Mouse (Mus musculus): Measurements from ENCODE around the gene Pde6h.
"Not testable (repeated sequence)": the region's sequence is repeated elsewhere in the genome, so short reads cannot be mapped to it uniquely, and the experiment has no call there.

Pde6h gene

GRCm38 (mm10) chr6:136923532-136923931 is at the start of gene Pde6h:
TSS of gene Pde6h (plus strand) at chr6:136923832.
- no peak for DNase-seq

GRCm38 (mm10) chr6:136874599-136874998 is 49.0 kb upstream of the Pde6h start:
- peak; percentile 43 to 44 for DNase-seq

- DNase-seq: peak; percentile 22 to 35
Observed at GRCm38 (mm10) chr6:136875670-136876069, 48.0 kb upstream of the Pde6h start, which contains the start of gene Mgp. TSS of gene Mgp (minus strand) at chr6:136875823.

GRCm38 (mm10) chr6:136881678-136882077 is 42.0 kb upstream of the Pde6h start:
- DNase-seq: no peak

- DNase-seq: peak in 1 of 2 experiments; percentile 9
Observed at GRCm38 (mm10) chr6:136883431-136883915, 40.2 kb upstream of the Pde6h start.

GRCm38 (mm10) chr6:136883961-136884360 is 39.7 kb upstream of the Pde6h start:
- no peak for DNase-seq

GRCm38 (mm10) chr6:136884766-136885165 is 38.9 kb upstream of the Pde6h start:
- not testable (repeated sequence) for DNase-seq

- DNase-seq: peak in 1 of 2 experiments; percentile 8
Observed at GRCm38 (mm10) chr6:136887854-136888253, 35.8 kb upstream of the Pde6h start.

- no peak for DNase-seq
Observed at GRCm38 (mm10) chr6:136889067-136889466, 34.6 kb upstream of the Pde6h start.

GRCm38 (mm10) chr6:136889554-136889953 is 34.1 kb upstream of the Pde6h start:
- DNase-seq: no peak

- DNase-seq: no peak
Observed at GRCm38 (mm10) chr6:136892002-136892401, 31.6 kb upstream of the Pde6h start.

GRCm38 (mm10) chr6:136894532-136895339 is 28.9 kb upstream of the Pde6h start:
- no peak for DNase-seq

- no peak for DNase-seq
Observed at GRCm38 (mm10) chr6:136897789-136898188, 25.8 kb upstream of the Pde6h start.

- DNase-seq: no peak
Observed at GRCm38 (mm10) chr6:136898222-136898621, 25.4 kb upstream of the Pde6h start.

- DNase-seq: no peak
Observed at GRCm38 (mm10) chr6:136898954-136899353, 24.7 kb upstream of the Pde6h start.

- no peak for DNase-seq
Observed at GRCm38 (mm10) chr6:136900369-136901009, 23.1 kb upstream of the Pde6h start.

- no peak for DNase-seq
Observed at GRCm38 (mm10) chr6:136901010-136901409, 22.6 kb upstream of the Pde6h start.

GRCm38 (mm10) chr6:136902527-136902926 is 21.1 kb upstream of the Pde6h start:
- DNase-seq: no peak

GRCm38 (mm10) chr6:136903885-136904470 is 19.7 kb upstream of the Pde6h start:
- DNase-seq: no peak

GRCm38 (mm10) chr6:136906283-136906936 is 17.2 kb upstream of the Pde6h start:
- no peak for DNase-seq

GRCm38 (mm10) chr6:136906937-136907293 is 16.7 kb upstream of the Pde6h start:
- no peak for DNase-seq

GRCm38 (mm10) chr6:136910247-136910890 is 13.3 kb upstream of the Pde6h start:
- DNase-seq: no peak

All from cerebellum, postnatal 10 days (tissue).